Mouse (Mus musculus): Measurements from ENCODE around the gene Prdx5. TPM values are rescaled to one million over a fixed set of nuclear protein-coding genes. Genes with fewer than 3 reads are reported as not detected.

The Prdx5 gene
- polyA plus RNA-seq, 1 experiment = 217 TPM

DNA sequence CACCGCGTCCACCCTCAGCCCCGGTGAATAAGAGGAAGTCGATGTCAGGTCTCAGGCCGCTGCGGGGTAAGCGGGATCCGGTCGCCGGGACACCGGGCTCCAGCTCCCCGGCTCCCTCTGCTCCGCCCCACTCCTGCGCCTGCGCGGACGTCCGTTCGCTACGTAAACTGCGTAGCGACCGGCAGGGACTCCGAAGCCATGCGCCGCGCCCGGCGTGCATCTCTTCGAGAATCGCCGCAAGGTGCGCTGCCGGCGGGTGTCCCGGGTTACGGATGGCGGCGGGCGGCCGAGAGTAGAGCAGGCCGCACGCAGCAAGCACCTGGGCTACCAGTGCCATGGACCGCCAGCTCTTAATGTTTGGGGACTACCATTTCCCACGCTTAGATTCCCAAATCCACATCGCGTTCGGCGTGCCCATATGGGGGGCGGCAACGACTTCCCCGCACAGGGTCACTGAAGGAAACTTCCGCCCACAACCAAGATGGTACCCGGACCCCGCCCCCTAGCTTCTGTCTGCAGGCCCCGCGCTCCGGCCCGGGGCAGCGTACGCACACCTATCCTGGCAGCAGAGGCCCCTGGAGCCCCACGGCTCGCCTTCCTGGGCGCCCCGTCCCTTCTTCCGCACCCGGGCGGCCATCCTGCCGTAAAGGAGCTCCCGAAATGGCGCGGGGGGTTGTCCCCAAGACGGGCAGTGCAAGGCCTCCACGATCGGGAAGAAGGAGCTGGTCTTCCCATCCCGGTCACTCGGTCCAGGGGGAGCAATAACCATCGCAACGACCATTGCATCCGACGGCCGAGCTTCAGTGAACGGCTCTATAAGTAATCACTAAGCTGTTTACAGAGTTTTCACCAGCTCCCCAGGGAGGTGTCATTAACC lies 31.7 kb upstream of the Prdx5 start, which contains the start of gene Bad:
Bad (plus strand) TSS at position 490 of the 877 bp plus-strand sequence.
- no peak for TF ChIP-seq GATA1 (IDR thresholded peaks at IDR 0.05; ENCODE audit: low read length)

DNA sequence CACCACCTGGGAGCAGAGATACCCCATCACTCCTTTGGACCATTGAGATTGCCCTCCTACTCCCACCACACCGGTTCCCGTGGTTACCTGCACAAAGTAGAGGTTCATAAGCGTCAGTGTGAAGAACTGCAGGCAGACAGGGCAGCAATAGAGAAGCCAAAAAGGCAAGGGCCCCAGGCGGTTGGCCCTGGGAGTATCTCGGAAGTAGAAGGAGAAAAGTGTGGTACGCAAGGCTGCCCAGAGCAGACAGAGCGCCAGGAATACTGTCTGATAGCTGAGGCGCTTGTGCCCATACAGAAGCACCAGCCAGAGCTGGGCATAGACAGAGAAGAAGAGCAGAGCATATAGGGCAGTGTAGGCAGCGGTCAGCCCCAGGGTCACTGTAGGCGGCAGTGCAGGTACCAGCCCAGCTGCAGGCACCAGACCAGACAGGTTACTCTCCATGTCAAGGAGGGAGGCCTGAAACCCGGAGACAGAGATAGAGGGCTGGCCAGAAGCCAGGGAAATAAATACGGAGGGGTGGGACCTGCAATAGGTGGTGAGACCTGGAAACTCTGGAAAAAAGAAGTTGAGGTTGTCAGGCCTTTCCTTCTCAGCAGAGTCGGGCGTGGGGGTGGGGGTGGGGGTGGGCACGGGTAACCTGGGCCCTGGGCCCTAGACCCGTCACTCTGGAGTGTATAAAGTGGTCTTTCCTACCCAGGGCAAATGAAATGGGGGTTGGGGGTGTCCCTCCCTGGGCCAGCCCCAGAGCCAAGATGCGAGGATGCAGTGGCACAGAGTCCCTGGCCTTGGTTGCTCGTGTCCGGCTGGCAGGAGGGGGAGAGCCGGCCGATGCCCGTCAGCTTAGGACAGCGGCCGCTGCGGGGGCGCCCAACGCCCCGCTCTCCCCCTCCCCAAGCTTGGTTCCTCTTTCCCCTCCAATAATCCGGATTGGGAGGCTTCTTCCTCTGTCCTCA lies 30.8 kb upstream of the Prdx5 start:
- no peak for TF ChIP-seq GATA1 (IDR thresholded peaks at IDR 0.05; ENCODE audit: low read length)

DNA sequence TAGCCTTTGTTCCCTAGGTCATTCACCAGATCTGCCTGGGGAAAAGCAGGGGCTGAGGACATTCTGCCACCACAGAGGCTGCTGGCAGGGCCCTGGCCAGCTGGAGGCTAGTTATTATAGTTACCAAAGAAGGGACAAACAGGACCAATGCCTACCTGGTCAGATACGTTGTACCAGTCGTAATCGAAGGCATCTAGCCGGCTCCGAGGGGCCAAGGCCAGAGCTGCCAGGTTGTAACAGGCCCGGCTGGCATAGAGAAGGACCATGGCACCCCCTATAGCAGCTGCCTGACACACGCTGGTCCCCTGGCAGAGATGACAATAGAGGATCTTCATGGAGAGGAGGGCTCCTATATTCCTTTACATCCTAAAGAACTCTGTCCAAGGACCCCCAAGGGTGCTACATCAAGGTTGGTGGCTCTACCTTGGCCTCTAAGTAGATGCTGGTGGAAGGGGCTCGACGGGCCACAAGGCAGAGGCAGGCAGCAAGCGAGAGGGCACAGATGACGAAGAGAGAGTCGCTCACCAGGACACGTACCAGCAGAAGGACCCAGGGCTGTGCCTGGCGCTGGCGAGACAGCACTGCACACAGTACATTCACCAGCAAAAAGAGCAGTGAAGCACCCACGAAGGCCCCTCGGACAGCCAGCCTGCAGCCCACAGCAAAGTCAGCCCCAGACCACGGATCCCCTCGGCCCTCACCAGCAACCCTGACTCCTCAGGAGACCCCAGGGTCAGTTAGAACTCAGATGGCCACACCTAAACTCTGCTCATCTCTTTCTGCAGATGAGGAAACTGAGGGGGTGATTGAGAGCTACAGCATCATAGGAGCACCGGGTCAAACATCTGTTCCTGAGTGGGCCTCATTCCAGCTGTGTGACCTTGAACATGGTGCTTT lies 29.4 kb upstream of the Prdx5 start:
- TF ChIP-seq GATA1 (IDR thresholded peaks at IDR 0.05; ENCODE audit: low read length) = no peak

DNA sequence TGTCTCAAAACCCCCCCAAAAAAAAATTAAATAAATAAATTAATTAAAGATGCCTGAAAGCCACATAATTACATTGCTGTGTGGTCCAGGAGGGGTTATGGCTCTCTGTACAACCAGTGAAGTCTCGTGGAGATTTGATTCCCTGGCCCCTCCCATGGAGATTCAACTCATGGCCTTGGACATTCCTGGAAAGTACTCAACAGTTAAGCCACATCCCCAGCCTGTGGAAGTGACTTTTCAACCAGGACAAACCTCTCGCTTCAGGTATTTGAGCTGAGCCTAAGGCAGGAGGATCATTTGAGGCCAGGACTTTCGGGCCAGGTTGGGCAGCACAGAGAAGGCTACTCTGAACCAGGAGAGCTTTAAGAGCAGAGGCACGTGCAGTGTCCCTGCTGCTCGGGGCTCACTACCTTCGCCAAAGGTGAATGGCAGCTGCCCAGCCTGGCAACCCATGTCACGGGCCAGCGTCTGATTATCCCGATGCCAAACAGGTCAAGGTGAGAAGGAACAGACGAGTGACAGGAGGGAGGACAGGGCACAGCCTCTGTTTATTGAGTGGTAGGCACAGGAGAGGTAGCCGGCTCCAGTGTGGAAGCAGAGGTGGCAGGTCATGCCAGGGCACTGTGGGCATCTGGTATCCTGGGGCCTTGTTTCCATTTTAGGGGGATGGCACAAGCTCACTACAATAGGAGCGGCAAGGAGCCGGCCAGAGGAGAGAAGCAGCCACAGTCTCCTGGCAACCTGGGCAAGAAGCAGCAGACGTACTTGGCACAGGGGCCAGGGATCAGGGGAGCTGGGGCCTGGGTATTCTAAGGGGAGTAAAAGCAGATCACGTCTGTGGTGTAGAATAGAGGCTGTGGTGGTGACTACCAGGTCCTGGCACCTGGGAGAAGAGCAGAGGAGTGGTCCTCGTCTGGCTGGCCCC lies 27.9 kb upstream of the Prdx5 start:
- no peak for TF ChIP-seq GATA1 (IDR thresholded peaks at IDR 0.05; ENCODE audit: low read length)

DNA sequence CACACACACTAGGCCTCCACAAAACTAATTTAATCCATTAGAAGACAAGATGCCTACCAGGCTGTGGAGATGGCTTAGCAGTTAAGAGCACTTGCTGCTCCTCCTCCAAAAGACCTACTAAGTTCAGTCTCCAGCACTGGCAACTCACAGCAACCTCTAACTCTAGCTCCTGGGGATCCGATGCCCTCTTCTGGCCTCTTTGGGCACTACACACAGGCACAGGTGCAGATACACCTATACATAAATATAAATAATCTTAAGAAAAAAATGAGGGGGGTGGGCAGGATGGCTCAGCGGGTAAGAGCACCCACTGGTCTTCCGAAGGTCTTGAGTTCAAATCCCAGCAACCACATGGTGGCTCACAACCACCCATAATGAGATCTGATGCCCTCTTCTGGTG lies 26.4 kb upstream of the Prdx5 start:
- no peak for TF ChIP-seq GATA1 (IDR thresholded peaks at IDR 0.05; ENCODE audit: low read length)

DNA sequence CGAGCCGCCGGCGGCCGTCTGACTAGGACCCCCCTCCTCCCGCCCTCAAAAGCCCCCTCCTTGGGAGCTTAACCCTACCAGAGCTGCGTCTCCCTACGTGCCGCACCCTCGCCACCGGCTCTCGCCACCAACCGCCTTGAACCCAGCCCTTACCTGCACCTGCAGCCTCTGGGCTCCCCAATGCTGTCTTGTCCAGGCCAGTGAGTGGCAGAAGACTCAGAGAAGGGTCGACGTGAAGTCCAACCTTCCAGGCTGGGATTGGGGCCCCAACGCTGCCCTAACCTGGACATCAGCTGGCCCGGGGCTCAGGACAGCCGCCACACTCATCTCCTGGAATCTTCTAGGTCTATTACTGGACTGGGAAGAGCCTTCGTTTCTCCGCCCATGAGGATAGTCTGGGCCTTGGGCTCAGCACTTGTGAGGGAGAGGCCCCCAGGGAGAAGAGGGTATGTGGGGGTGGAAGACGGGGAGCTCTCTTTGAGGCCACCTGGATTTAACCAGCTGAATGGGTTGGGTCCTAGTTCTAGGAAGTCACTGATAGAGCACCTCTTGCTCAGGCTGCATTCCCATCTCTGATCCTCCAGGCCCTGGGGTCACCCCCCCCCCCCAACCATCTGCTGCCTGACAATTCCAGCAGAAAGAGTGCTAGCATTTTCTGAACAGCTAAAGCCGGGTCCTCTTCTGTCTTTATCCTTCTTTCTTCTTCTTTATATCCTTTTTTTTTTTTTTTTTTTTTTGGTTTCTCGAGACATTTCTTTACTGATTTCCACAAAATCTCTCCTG lies 24.5 kb upstream of the Prdx5 start, which contains the start of gene Kcnk4:
Kcnk4 (minus strand) TSS at position 321 of the 783 bp plus-strand sequence.
- no peak for TF ChIP-seq GATA1 (IDR thresholded peaks at IDR 0.05; ENCODE audit: low read length)

DNA sequence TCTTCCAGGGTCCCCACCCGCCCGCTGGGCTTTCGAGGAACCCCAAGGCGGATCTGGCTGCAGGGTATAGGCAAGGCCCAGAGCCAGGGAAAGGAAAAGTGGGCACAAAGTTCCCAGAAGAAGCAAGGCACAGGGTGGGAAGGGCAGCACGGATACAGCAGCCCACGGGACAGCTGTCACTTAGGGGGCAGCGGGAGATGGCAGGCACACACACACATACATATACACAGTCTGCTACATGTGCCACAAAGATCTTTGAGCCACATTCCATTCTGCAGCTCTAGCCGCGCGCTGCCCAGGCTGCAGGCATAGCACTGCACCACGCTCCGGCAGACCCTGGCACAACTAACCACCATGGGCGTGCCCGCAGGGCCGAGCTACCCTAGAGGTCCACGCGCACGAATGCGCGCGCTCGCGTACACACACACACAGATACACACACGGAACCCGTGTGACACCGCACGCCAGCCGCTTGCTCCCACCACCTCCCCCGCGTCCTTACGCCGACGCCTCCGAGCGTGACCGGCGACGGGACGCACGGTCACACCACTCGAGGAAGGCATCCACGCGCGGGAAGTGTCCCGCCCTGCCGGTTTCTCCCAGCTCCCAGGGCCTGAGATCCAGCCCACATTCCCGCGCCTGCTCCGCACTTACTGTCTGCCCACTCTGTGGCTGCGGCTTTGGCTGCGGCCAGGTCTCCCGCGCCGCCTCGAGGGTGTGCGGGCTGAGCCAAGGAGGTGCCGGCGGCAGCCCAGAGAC lies 23.7 kb upstream of the Prdx5 start:
- no peak for TF ChIP-seq GATA1 (IDR thresholded peaks at IDR 0.05; ENCODE audit: low read length)

DNA sequence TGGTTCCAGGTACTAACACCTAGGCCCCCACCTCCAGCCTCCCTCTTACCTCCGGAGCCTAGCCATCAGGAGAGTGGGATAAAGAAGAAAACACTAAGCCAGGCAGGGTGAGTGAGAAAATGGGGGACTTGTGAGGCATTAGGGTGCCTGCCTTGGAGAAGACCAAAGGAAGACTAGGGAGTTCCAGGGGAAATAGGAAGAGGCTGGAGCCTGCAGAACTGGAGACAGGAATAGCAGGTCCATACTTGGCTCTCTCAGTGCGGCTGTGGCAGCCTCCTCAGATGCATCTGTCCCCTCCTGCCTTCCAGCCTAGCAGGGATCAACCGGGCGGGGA lies 23.2 kb upstream of the Prdx5 start:
- no peak for TF ChIP-seq GATA1 (IDR thresholded peaks at IDR 0.05; ENCODE audit: low read length)

DNA sequence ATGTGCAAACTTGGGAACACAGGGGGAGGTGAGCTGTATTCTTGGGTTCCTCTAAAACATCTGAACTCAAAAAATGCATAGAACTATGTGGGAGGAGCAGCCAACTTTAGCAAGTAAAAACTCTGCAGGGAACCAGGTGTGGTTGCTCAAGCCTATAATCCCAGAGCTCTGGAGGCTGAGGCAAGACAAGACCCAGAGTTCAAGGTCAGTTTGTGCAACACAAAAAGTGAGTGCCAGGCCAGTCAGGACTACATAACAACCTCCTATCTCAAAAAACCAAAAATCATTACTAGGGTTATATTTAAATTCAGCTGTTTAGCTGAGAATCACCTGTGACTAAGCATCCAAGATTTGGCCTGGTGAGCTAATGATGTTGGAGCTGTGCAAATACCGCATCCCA lies 22.1 kb upstream of the Prdx5 start:
- TF ChIP-seq GATA1 (IDR thresholded peaks at IDR 0.05; ENCODE audit: low read length) = no peak

DNA sequence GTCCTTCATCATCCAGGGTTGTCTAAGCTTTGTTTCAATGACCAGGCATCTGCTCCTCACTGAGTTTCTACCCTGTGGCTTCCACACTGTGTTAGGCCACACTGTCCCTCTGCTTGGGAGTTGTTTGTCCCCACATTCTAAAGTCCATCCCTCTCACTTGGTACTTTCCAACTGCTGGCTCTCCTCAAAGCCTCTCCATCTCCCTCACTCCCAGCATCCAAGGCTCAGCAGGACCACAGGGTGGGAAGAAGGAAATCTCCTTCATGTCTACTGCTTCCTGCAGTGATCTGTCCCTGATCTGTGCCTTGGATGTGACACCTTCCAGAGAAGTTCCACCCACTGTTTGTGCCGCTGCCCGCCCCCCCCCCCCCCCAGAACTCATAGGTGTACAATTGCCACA lies 21.1 kb upstream of the Prdx5 start:
- TF ChIP-seq GATA1 (IDR thresholded peaks at IDR 0.05; ENCODE audit: low read length) = no peak

DNA sequence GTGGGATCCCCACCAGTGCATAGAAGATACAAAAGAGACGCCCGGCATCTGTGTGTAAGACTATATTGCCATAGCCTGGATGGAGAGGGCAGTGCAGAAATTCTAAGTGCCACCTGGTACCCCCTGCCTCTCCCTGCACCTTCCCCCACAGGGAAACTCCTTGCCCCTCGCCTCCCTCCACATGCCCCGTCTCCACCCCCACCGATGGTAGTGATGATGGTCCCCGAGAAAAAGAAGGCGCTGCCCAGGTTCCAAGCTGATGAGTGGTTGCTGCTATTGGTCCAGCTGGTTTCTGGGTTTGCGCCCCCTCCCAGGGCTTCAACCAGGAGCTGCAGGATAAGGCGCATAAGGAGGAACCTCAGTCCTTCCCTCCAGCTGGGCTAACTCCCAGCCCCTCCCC lies 18.2 kb upstream of the Prdx5 start:
- no peak for TF ChIP-seq GATA1 (IDR thresholded peaks at IDR 0.05; ENCODE audit: low read length)

DNA sequence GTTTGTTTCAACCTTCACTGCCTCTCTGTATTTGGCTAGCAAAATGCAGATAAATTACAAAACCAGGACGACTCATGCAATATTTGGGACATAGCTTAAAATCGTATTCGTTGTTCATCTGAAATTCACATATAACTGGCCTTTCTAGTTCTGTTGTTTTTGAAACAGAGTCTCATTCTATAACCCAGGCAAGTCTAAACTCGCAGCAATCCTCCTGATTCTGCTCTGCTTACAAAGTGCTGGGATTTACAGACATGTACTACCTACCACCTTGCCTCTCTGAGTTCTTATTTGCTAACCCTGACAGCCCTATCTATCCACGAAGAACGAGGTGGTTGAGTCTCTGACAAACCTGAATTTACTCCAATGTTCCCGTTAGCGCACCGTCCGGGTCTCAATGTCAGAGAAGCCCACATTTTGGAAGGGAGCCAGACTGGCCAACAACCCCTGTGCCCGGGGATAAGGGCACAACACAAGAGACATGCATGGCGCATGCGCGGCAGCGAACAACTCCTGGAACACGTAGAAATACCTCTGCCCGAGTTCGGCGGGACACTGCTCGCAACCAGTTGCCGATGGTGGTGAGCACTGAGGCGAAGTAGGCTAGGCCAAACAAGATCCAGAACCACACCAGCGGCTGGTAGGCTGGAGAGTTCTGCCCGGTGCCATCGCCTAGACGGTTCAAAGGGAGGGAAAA lies 16.8 kb upstream of the Prdx5 start:
- no peak for TF ChIP-seq GATA1 (IDR thresholded peaks at IDR 0.05; ENCODE audit: low read length)
